Mouse (Mus musculus) MEL (cell line): Measurements from ENCODE around the gene Myo3b. TPM values are rescaled to one million over a fixed set of nuclear protein-coding genes. Genes with fewer than 3 reads are reported as not detected.

Experiments
- DNase-seq: peaks from one replicate; pipeline ENCODE4 v3.0.0; 2011; ENCODE audit warnings: low read depth, low spot score
- H3K27ac ChIP-seq: 2 replicates; pipeline ENCODE4 v1.5.1; 2012; ENCODE audit warnings: low read depth, mild to moderate bottlenecking, control low read depth, low read length, moderate library complexity; ENCODE audit not compliant: control insufficient read depth
- H3K27me3 ChIP-seq, 2 experiments: fragments of 150-350 bp in 1 of 2; sonication (generic) in 1 of 2; 2 replicates each; pipeline ENCODE4 v1.6.1; 2012; ENCODE audit warnings: low read length in 2 of 2, mild to moderate bottlenecking in 2 of 2, improper control_type of control experiment in 1 of 2, moderate library complexity in 1 of 2; ENCODE audit not compliant: insufficient read depth in 2 of 2, control insufficient read depth in 1 of 2
- H3K36me3 ChIP-seq, 2 experiments: 2 replicates each; pipeline ENCODE4 v1.6.1; 2012 to 2014; ENCODE audit warnings: low read length in 2 of 2, improper control_type of control experiment in 1 of 2, inconsistent platforms in 1 of 2, mild to moderate bottlenecking in 1 of 2; ENCODE audit not compliant: insufficient read depth in 2 of 2, control insufficient read depth in 1 of 2
- H3K4me1 ChIP-seq, 2 experiments: fragments of 150-350 bp in 1 of 2; sonication (generic) in 1 of 2; 2 replicates each; pipeline ENCODE4 v1.6.1; 2012; ENCODE audit warnings: low read length in 2 of 2, improper control_type of control experiment in 1 of 2, mild to moderate bottlenecking in 1 of 2; ENCODE audit not compliant: insufficient read depth in 2 of 2, control insufficient read depth in 1 of 2
- H3K4me3 ChIP-seq, 2 experiments: fragments of 150-350 bp in 1 of 2; sonication (generic) in 1 of 2; 2 replicates each; pipeline ENCODE4 v1.5.1; 2012; ENCODE audit warnings: low read depth in 2 of 2, low read length in 2 of 2, mild to moderate bottlenecking in 2 of 2, moderate library complexity in 2 of 2, control low read depth in 1 of 2, improper control_type of control experiment in 1 of 2; ENCODE audit not compliant: control insufficient read depth in 1 of 2, insufficient read depth in 1 of 2
- H3K79me2 ChIP-seq: 2 replicates; pipeline ENCODE4 v1.6.1; 2012; ENCODE audit warnings: mild to moderate bottlenecking, low read length, moderate library complexity; ENCODE audit not compliant: control insufficient read depth, poor library complexity, insufficient read depth
- H3K9ac ChIP-seq: 2 replicates; pipeline ENCODE4 v1.6.1; 2012; ENCODE audit warnings: low read depth, mild to moderate bottlenecking, control low read depth, low read length, moderate library complexity; ENCODE audit not compliant: control insufficient read depth, poor library complexity, severe bottlenecking
- H3K9me3 ChIP-seq: fragments of 150-350 bp; sonication (generic); replicated peaks from 2 replicates; pipeline ENCODE4 v1.6.1; 2012; ENCODE audit warnings: mild to moderate bottlenecking, low read length, improper control_type of control experiment, moderate library complexity; ENCODE audit not compliant: insufficient read depth
- CHD1 ChIP-seq: IDR thresholded peaks from 2 replicates; pipeline ENCODE4 v1.6.1; 2012; ENCODE audit warnings: low read depth, mild to moderate bottlenecking, inconsistent platforms, low read length, improper control_type of control experiment
- CHD2 ChIP-seq: IDR thresholded peaks from 2 replicates; pipeline ENCODE4 v1.6.1; 2011; ENCODE audit warnings: low read length, improper control_type of control experiment
- E2F4 ChIP-seq: IDR thresholded peaks from 2 replicates; pipeline ENCODE4 v1.6.1; 2011; ENCODE audit warnings: low read depth, low read length, improper control_type of control experiment, borderline replicate concordance
- EP300 ChIP-seq, 2 experiments: IDR thresholded peaks; 2 replicates each; pipeline ENCODE4 v1.6.1; 2011; ENCODE audit warnings: improper control_type of control experiment in 2 of 2, low read length in 2 of 2, low read depth in 1 of 2, mild to moderate bottlenecking in 1 of 2
- ETS1 ChIP-seq: IDR thresholded peaks from 2 replicates; pipeline ENCODE4 v1.6.1; 2012; ENCODE audit warnings: low read depth, mild to moderate bottlenecking, inconsistent platforms, low read length, improper control_type of control experiment, moderate library complexity
- GABPA ChIP-seq: IDR thresholded peaks from 2 replicates; pipeline ENCODE4 v1.6.1; 2012; ENCODE audit warnings: low read depth, mild to moderate bottlenecking, inconsistent platforms, low read length, improper control_type of control experiment, moderate library complexity
- GATA1 ChIP-seq: IDR thresholded peaks from 2 replicates; pipeline ENCODE4 v1.6.1; 2011; ENCODE audit warnings: low read depth, low read length, improper control_type of control experiment
- HCFC1 ChIP-seq: IDR thresholded peaks from 2 replicates; pipeline ENCODE4 v1.6.1; 2012; ENCODE audit warnings: low read depth, mild to moderate bottlenecking, inconsistent platforms, low read length, improper control_type of control experiment, moderate library complexity
- KAT2A ChIP-seq: conservative IDR thresholded peaks from 2 replicates; pipeline ENCODE4 v1.6.1; 2012; ENCODE audit warnings: low read depth, low read length, improper control_type of control experiment, inconsistent platforms
- MAFK ChIP-seq: IDR thresholded peaks from 2 replicates; pipeline ENCODE4 v1.6.1; 2011; ENCODE audit warnings: low read depth, mild to moderate bottlenecking, low read length, improper control_type of control experiment, borderline replicate concordance
- MAX ChIP-seq: IDR thresholded peaks from 2 replicates; pipeline ENCODE4 v1.6.1; 2011; ENCODE audit warnings: low read length, improper control_type of control experiment
- MAZ ChIP-seq: IDR thresholded peaks from 2 replicates; pipeline ENCODE4 v1.6.1; 2012; ENCODE audit warnings: low read depth, mild to moderate bottlenecking, inconsistent platforms, low read length, improper control_type of control experiment
- MEF2A ChIP-seq: IDR thresholded peaks from 2 replicates; pipeline ENCODE4 v1.6.1; 2014; ENCODE audit warnings: low read depth, mild to moderate bottlenecking, inconsistent platforms, low read length, improper control_type of control experiment; ENCODE audit not compliant: poor library complexity, insufficient replicate concordance, severe bottlenecking; ENCODE audit errors: extremely low read depth
- MXI1 ChIP-seq: IDR thresholded peaks from 2 replicates; pipeline ENCODE4 v1.6.1; 2011; ENCODE audit warnings: mild to moderate bottlenecking, low read depth, low read length, improper control_type of control experiment
- MYC ChIP-seq: IDR thresholded peaks from 2 replicates; pipeline ENCODE4 v1.6.1; 2011; ENCODE audit warnings: low read depth, mild to moderate bottlenecking, low read length, improper control_type of control experiment, moderate library complexity
- NRF1 ChIP-seq: IDR thresholded peaks from 2 replicates; pipeline ENCODE4 v1.6.1; 2014; ENCODE audit warnings: low read depth, mild to moderate bottlenecking, inconsistent platforms, low read length, improper control_type of control experiment, moderate library complexity; ENCODE audit not compliant: poor library complexity, insufficient read depth, severe bottlenecking
- POLR2AphosphoS5 ChIP-seq: IDR thresholded peaks from 2 replicates; pipeline ENCODE4 v1.6.1; 2012; ENCODE audit warnings: low read depth, borderline replicate concordance, mild to moderate bottlenecking, inconsistent platforms, low read length, moderate library complexity, mixed read lengths
- RCOR1 ChIP-seq: IDR thresholded peaks from 2 replicates; pipeline ENCODE4 v1.6.1; 2012; ENCODE audit warnings: low read depth, mild to moderate bottlenecking, inconsistent platforms, low read length, improper control_type of control experiment
- TAL1 ChIP-seq: IDR thresholded peaks from 2 replicates; pipeline ENCODE4 v1.6.1; 2012; ENCODE audit warnings: mild to moderate bottlenecking, inconsistent platforms, low read length, moderate library complexity, mixed read lengths
- TCF12 ChIP-seq: IDR thresholded peaks from 2 replicates; pipeline ENCODE4 v1.6.1; 2014; ENCODE audit warnings: low read depth, mild to moderate bottlenecking, inconsistent platforms, low read length, improper control_type of control experiment, moderate library complexity
- UBTF ChIP-seq: IDR thresholded peaks from 2 replicates; pipeline ENCODE4 v1.6.1; 2012; ENCODE audit warnings: low read depth, mild to moderate bottlenecking, inconsistent platforms, low read length, improper control_type of control experiment, moderate library complexity, borderline replicate concordance; ENCODE audit not compliant: insufficient read depth
- USF1 ChIP-seq: IDR thresholded peaks from 2 replicates; pipeline ENCODE4 v1.6.1; 2014; ENCODE audit warnings: low read depth, mild to moderate bottlenecking, inconsistent platforms, low read length, improper control_type of control experiment, moderate library complexity
- USF2 ChIP-seq, 2 experiments: IDR thresholded peaks; 2 replicates each; pipeline ENCODE4 v1.6.1; 2011 to 2012; ENCODE audit warnings: improper control_type of control experiment in 2 of 2, low read length in 2 of 2, borderline replicate concordance in 1 of 2, inconsistent platforms in 1 of 2, low read depth in 1 of 2, mild to moderate bottlenecking in 1 of 2; ENCODE audit not compliant: insufficient read depth in 1 of 2
- ZKSCAN1 ChIP-seq: IDR thresholded peaks from 2 replicates; pipeline ENCODE4 v1.6.1; 2012; ENCODE audit warnings: low read depth, mild to moderate bottlenecking, inconsistent platforms, low read length, improper control_type of control experiment, moderate library complexity
- ZNF384 ChIP-seq: IDR thresholded peaks from 2 replicates; pipeline ENCODE4 v1.6.1; 2012; ENCODE audit warnings: low read depth, mild to moderate bottlenecking, inconsistent platforms, low read length, improper control_type of control experiment
- polyA plus RNA-seq, 2 experiments: library from polyadenylated mRNA; stranded (reverse) in 1 of 2; unstranded in 1 of 2; fragments of >175 nt in 1 of 2; fragments of >200 nt in 1 of 2; gene quantifications; 2 replicates each; pipeline versions ENCODE4 v1.2.1 to v1.2.4; 2012; ENCODE audit warnings: low replicate concordance in 2 of 2, low read depth in 1 of 2; ENCODE audit not compliant: insufficient read length in 2 of 2, insufficient read depth in 1 of 2, missing spikeins in 1 of 2
- total RNA-seq: library from RNA; depleted of rRNA; stranded (reverse); fragments of 300-350 nt; gene quantifications from 2 replicates; pipeline ENCODE4 v1.2.3, GENCODE M21; 2012

Gene Myo3b
- total and polyA plus RNA-seq, 3 experiments, result not detected

- Histone ChIP-seq H3K27ac (no peak overlapping the region), H3K79me2 (no peaks in the 10 kb centered on the region), H3K4me3 (no peak overlapping the region), H3K9me3 (no peaks in the 10 kb centered on the region), H3K27me3 (no peaks in the 10 kb centered on the region), H3K9ac (no peak overlapping the region), H3K4me1 (no peaks in the 10 kb centered on the region), H3K36me3 (no peaks in the 10 kb centered on the region)
- no peak for DNase-seq
- TF ChIP-seq HCFC1, result no peak
- TF ChIP-seq USF2 (IDR thresholded peaks at IDR 0.05; ENCODE audit: borderline replicate concordance in 1 of 2, insufficient read depth in 1 of 2, low read depth in 1 of 2, low read length in 2 of 2), result no peak
- no peak for TF ChIP-seq RCOR1
- TF ChIP-seq KAT2A, result no peak
- TF ChIP-seq EP300 (IDR thresholded peaks at IDR 0.05; ENCODE audit: low read depth in 1 of 2, low read length in 2 of 2), result no peak
- no peak for TF ChIP-seq MAZ
- TF ChIP-seq MXI1, result no peak
- no peak for TF ChIP-seq TAL1
- no peak for TF ChIP-seq USF1
- no peak for TF ChIP-seq ZNF384
- no peak for TF ChIP-seq NRF1
- no peak for TF ChIP-seq GATA1
- TF ChIP-seq E2F4, result no peak
- TF ChIP-seq MAFK, result no peak
- no peak for TF ChIP-seq MYC
- TF ChIP-seq MEF2A, result no peak
- TF ChIP-seq, all 39 proteins: peak for 0
Measured at GRCm38 (mm10) chr2:70404301-70404700, 365.4 kb downstream of the Myo3b start.

GRCm38 (mm10) chr2:70406846-70407245 is 367.9 kb downstream of the Myo3b start:
- Histone ChIP-seq H3K9ac (no peak overlapping the region), H3K4me3 (no peak overlapping the region), H3K27ac (no peak overlapping the region), H3K36me3 (no peaks in the 10 kb centered on the region)
- no peak for TF ChIP-seq TAL1
- TF ChIP-seq CHD1, result no peak
- TF ChIP-seq EP300 (IDR thresholded peaks at IDR 0.05; ENCODE audit: low read depth in 1 of 2, low read length in 2 of 2), result no peak
- no peak for TF ChIP-seq GABPA
- TF ChIP-seq UBTF, result no peak
- no peak for TF ChIP-seq TCF12
- TF ChIP-seq CHD2, result no peak
- TF ChIP-seq MAX, result no peak
- TF ChIP-seq ZKSCAN1, result no peak
- TF ChIP-seq NRF1, result no peak
- TF ChIP-seq MXI1, result no peak
- TF ChIP-seq ETS1, result no peak
- TF ChIP-seq POLR2AphosphoS5, result no peak
- TF ChIP-seq, all 39 proteins: peak for 0
- no peak for DNase-seq
- no peaks in the 10 kb centered on the region for H3K4me1 ChIP-seq
- H3K27me3 ChIP-seq, result no peaks in the 10 kb centered on the region
- no peaks in the 10 kb centered on the region for H3K79me2 ChIP-seq
- no peaks in the 10 kb centered on the region for H3K9me3 ChIP-seq
